Mouse (Mus musculus) midbrain, embryonic 12.5 days (tissue): Measurements from ENCODE around the gene Uqcrh. TPM values are rescaled to one million over a fixed set of nuclear protein-coding genes. Genes with fewer than 3 reads are reported as not detected.

Experiments used
- ATAC-seq: fragments of 200-750 bp; cut with Nextera tagmentation; 2 replicates; pipeline ENCODE4 v1.8.0; 2017; ENCODE audit warnings: low read depth, moderate TSS enrichment, moderate library complexity; ENCODE audit not compliant: low FRiP score
- H3K27ac ChIP-seq: fragments of 300-500 bp; sonication (generic); replicated peaks from 2 replicates; pipeline ENCODE4 v1.5.1; 2016; ENCODE audit warnings: mild to moderate bottlenecking
- H3K27me3 ChIP-seq: fragments of 300-500 bp; sonication (generic); 2 replicates; pipeline ENCODE4 v1.6.1; 2016; ENCODE audit warnings: mild to moderate bottlenecking
- H3K36me3 ChIP-seq: fragments of 300-500 bp; sonication (generic); 2 replicates; pipeline ENCODE4 v1.6.1; 2016
- H3K4me1 ChIP-seq: fragments of 300-500 bp; sonication (generic); 2 replicates; pipeline ENCODE4 v1.6.1; 2016
- H3K4me2 ChIP-seq: fragments of 300-500 bp; sonication (generic); replicated peaks from 2 replicates; pipeline ENCODE4 v1.6.1; 2016; ENCODE audit warnings: mild to moderate bottlenecking, moderate library complexity
- H3K4me3 ChIP-seq: fragments of 300-500 bp; sonication (generic); 2 replicates; pipeline ENCODE4 v1.5.1; 2016; ENCODE audit warnings: mild to moderate bottlenecking
- H3K9ac ChIP-seq: fragments of 300-500 bp; sonication (generic); replicated peaks from 2 replicates; pipeline ENCODE4 v1.6.1; 2016; ENCODE audit warnings: mild to moderate bottlenecking, moderate library complexity
- H3K9me3 ChIP-seq: fragments of 300-500 bp; sonication (generic); 2 replicates; pipeline ENCODE4 v1.6.1; 2016; ENCODE audit warnings: mild to moderate bottlenecking
- WGBS: fragments of 180-500 bp; shearing (Covaris S2); methylation state at CpG from one replicate; pipeline ENCODE4 v1.1.7; 2016; 5-methylcytosine and 5-hydroxymethylcytosine counted together
- polyA plus RNA-seq: library from polyadenylated mRNA; unstranded; fragments of >200 nt; fragmentation: Nextera tagmentation; extraction: Ambion mirVana; gene quantifications from 2 replicates; pipeline ENCODE4 v1.2.1, GENCODE M21; 2016

Uqcrh gene
- 371 and 380 TPM in 2 replicates for polyA plus RNA-seq

DNA sequence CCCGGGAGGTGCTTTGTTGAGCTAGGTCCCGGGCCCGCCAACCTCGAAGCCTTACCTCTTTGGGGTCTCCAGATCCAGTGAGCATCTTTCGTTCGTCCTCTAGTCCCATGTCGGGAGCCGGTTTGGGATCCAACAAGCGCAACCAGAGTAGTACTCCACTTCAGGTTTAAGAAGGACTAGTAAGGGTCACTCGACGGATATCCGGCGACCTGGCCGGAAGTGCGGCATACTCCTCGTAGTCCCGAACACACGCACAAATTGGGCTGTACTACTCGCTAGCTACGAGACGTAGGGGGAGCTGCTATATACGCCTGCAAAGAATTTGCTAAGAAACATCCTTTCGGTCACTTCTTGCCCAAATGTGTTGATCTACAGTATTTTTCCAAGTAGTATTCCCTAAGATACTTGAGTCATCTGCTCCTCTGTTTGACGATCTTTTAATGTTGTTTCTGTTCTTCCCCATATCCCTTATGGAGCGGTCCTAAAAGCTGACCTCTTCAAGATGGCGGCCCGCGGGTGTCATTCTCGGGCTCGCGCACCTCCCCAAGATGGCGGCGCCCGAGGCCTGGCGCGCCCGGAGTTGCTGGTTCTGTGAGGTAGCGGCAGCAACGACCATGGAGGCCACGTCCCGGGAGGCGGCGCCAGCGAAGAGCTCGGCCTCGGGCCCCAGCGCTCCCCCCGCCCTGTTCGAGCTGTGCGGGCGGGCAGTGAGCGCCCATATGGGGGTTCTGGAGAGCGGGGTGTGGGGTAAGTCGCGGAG, at the start of gene Uqcrh, which contains the start of gene Lrrc41:
Uqcrh (minus strand) TSS at position 211 of the 760 bp plus-strand sequence.
Lrrc41 (plus strand) TSS at position 409 of the 760 bp plus-strand sequence.
- Histone ChIP-seq H3K4me1 (peaks cover 29% of the 10 kb centered on the region), H3K4me2 (peak within 1 kb of the TSS; percentile 95), H3K27me3 (no peaks in the 10 kb centered on the region), H3K36me3 (peaks cover 14% of the 10 kb centered on the region), H3K27ac (peak within 1 kb of the TSS; percentile 98), H3K9me3 (no peaks in the 10 kb centered on the region), H3K9ac (peak within 1 kb of the TSS; percentile 94), H3K4me3 (peak within 1 kb of the TSS; percentile 74)
- peak; percentile 93 for ATAC-seq
- WGBS: under 1% methylated on average over 55 of the region's 55 CpGs

DNA sequence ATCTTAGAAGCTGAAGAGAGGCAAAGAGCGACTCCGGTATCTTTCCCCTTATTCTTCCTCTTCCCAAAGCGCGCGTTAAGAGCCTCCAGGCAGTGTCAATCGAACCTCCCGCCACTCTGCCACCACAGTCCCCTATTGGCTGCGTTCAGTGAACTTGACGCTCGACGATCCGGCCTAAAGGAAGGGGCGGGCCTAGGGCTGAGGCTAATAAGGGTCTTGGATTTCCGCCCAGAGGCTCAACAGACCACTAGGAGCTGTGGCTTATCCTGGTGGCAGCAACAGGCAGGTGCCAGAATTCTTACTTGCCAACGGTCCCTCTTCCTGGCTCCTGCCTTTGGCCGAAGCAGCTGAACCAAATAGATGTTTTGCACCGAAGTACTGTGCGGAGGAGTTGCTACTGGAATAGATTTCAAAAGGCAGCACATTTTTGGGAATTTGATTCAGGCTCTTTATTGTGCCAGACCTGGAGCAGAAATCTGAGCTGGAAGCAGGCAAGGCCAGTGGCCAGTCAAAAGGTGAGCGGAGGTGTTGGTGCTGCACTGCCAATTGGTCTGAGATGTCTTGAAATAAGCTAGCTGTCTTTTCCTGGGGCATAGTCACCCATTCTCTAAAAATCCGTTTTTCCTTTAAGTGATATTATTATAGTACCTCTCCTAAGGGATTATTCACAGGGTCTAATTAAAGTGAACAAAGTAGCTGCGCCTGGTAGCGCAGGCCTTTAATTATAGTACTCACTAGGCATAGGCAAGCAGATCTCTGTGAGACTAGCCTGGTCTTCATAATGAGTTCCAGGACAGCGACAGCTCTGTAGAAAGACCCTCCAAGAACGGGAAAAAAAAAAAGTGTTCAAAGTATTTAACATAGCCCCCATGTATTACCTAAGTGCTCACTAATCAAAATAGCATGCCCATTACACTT, 49.0 kb upstream of the Uqcrh start, which contains the start of the genes Rad54l and Pomgnt1:
Rad54l (minus strand) TSS at position 89 of the 918 bp plus-strand sequence.
Pomgnt1 (plus strand) TSS at position 239 of the 918 bp plus-strand sequence.
- Histone ChIP-seq H3K36me3 (peaks cover 6% of the 10 kb centered on the region; the same call in 1 of the 2 replicates), H3K4me2 (peak within 1 kb of the TSS; percentile 78), H3K4me1 (peaks cover 21% of the 10 kb centered on the region), H3K4me3 (peak within 1 kb of the TSS; percentile 64), H3K9me3 (no peaks in the 10 kb centered on the region), H3K9ac (peak within 1 kb of the TSS; percentile 70), H3K27ac (peak within 1 kb of the TSS; percentile 60; the same call in 1 of the 2 replicates), H3K27me3 (no peaks in the 10 kb centered on the region)
- ATAC-seq: peak; percentile 99
- 6% methylated on average over 24 of the region's 24 CpGs for WGBS

DNA sequence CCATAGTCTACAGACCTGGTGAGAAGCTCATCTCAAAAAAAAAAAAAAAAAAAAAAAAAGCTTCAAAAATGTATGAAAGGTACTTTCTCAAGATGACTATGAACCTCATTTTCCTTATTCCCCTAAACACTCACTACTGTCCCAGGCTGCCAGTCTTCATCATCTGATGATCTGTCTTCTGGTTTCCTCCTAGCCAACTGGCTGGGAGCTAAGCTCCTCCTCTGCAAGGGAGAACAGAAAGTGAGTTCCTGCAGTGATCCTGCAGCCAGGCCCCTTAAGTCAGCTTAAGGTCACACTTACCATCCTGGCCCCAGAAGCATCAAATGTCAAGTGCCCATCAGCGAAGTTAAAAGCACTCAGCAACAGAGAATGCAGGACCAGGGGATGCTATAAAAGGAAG, 47.9 kb upstream of the Uqcrh start:
- no peak for ATAC-seq
- no peak overlapping the region for H3K27ac ChIP-seq

DNA sequence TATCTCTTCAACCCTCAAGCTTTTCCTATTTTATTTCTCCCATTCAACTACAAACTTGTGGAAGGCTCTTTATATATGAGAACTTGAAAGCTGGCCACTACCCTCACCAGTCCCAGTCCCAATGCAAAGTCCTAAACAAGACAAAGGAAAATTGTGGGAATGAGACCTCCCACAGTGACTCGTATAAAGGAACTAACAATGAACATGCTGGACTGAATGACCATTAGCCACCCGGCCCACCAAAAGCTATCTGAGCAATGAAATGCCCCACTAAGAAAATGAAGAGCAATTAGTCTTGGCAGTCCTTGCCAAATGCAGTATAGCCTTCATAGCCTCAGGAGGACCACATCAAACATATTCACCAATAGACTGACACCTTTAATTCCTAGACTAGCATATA, 36.6 kb upstream of the Uqcrh start:
- no peaks in the 10 kb centered on the region for H3K27me3 ChIP-seq
- H3K36me3 ChIP-seq: peaks cover 40% of the 10 kb centered on the region
- H3K9ac ChIP-seq: no peak overlapping the region
- H3K27ac ChIP-seq: no peak overlapping the region
- 72% methylated on average over 2 of the region's 2 CpGs for WGBS
- no peak overlapping the region for H3K4me3 ChIP-seq
- H3K4me2 ChIP-seq: no peak overlapping the region
- no peaks in the 10 kb centered on the region for H3K9me3 ChIP-seq
- ATAC-seq: no peak
- no peaks in the 10 kb centered on the region for H3K4me1 ChIP-seq

More for the DNA sequence above, 47.9 kb upstream of the Uqcrh start:
- Histone ChIP-seq H3K27me3 (no peaks in the 10 kb centered on the region), H3K4me2 (peak overlapping the region; percentile 78), H3K4me3 (peak overlapping the region; percentile 64), H3K9ac (peak overlapping the region; percentile 70), H3K36me3 (peaks cover 10% of the 10 kb centered on the region; the same call in 1 of the 2 replicates), H3K9me3 (no peaks in the 10 kb centered on the region), H3K4me1 (peaks cover 21% of the 10 kb centered on the region)
- 5% methylated on average over 1 of the region's 1 CpGs for WGBS

DNA sequence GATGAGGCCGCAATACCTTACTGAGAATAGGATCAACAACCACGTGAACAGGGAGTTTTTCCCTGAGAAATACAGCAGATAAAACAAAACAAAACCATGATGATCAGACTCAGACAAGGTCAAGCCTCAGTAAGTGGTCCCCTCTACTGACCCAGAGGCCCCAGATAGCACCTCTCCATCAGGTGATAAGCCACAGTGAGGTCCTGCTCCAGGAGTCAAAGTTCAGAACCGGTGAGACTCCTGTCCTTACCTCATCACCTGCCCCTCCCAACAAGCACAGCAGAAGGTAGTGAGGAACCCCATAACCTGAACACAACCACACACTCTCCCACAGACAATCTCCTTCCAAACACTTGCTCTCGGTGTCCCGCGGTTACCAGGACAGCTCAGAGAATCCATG, 35.8 kb upstream of the Uqcrh start:
- Histone ChIP-seq H3K4me3 (no peak overlapping the region), H3K4me2 (no peak overlapping the region), H3K9ac (no peak overlapping the region), H3K36me3 (peaks cover 41% of the 10 kb centered on the region), H3K27me3 (no peaks in the 10 kb centered on the region), H3K27ac (no peak overlapping the region), H3K4me1 (no peaks in the 10 kb centered on the region), H3K9me3 (no peaks in the 10 kb centered on the region)
- 98% methylated on average over 6 of the region's 6 CpGs for WGBS
- ATAC-seq: no peak

DNA sequence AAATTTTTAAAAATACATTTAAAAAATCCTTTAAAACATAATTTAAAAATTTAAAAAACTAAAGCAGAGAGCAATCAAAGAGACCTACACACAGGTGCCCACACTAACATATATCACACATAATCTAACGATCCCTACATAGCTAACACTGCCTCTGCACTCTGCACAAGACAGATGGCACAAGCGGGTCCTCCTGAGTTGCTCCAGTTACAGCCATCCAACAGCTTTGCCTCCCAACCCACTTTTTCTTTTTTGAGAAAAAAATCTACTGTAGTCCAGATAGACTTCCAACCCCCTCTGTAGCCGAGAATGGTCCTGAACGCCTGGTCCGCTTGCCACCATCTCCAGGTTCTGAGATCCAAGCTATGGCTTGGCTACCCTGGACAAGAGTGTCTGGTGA, 30.4 kb upstream of the Uqcrh start:
- Histone ChIP-seq H3K4me3 (no peak overlapping the region), H3K9me3 (no peaks in the 10 kb centered on the region), H3K27me3 (no peaks in the 10 kb centered on the region), H3K36me3 (peaks cover 69% of the 10 kb centered on the region), H3K27ac (no peak overlapping the region), H3K4me1 (no peaks in the 10 kb centered on the region), H3K4me2 (no peak overlapping the region), H3K9ac (no peak overlapping the region)
- no peak for ATAC-seq
- 95% methylated on average over 5 of the region's 5 CpGs for WGBS

DNA sequence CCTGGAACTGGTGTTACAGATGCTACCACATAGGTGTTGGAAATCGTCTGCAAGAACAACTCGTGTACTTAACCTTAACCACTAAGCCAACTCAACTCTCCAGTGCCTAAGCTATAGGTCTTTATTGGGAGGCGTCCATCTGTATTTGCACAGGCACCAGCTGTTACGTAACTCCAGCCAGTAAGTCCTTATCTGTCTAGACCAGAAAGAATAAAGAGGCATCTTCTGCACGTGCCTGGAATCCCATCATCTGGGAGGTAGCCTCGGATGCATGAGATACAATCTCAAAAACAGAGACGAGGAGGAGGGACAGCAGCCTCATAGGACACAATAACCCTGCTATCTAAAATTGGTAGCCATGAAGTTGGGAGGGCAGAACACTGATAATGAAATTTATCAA, 26.1 kb upstream of the Uqcrh start:
- peaks cover 88% of the 10 kb centered on the region for H3K36me3 ChIP-seq

DNA sequence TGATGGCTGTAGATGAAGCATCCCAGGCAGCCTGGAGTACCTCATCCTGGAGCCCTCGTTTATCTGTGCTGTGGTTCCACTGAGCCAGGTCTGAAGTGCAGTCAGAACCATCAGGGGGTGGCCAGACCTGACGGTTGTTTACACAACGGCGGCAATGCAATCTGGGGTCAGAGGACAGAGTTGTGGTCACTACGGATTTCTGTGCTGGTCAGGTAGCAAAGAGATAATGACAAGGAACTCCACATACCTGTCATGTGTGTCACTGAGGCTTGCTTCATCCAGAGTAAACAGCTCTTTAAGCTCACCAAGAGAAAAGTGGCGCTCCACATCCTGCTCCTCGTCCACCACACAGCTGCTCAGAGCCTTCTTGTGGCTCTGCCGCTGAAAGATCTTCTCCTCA, 22.3 kb upstream of the Uqcrh start:
- WGBS: 91% methylated on average over 8 of the region's 8 CpGs
- Histone ChIP-seq H3K36me3 (peaks cover 94% of the 10 kb centered on the region), H3K27me3 (no peaks in the 10 kb centered on the region), H3K4me1 (no peaks in the 10 kb centered on the region), H3K4me3 (no peak overlapping the region), H3K4me2 (no peak overlapping the region), H3K27ac (no peak overlapping the region), H3K9ac (no peak overlapping the region), H3K9me3 (no peaks in the 10 kb centered on the region)
- no peak for ATAC-seq

More for the DNA sequence above, 26.1 kb upstream of the Uqcrh start:
- WGBS: 80% methylated on average over 7 of the region's 7 CpGs
- ATAC-seq: no peak
- no peaks in the 10 kb centered on the region for H3K4me1 ChIP-seq
- no peak overlapping the region for H3K9ac ChIP-seq
- H3K27ac ChIP-seq: no peak overlapping the region
- no peak overlapping the region for H3K4me2 ChIP-seq
- H3K27me3 ChIP-seq: no peaks in the 10 kb centered on the region
- no peak overlapping the region for H3K4me3 ChIP-seq
- no peaks in the 10 kb centered on the region for H3K9me3 ChIP-seq

DNA sequence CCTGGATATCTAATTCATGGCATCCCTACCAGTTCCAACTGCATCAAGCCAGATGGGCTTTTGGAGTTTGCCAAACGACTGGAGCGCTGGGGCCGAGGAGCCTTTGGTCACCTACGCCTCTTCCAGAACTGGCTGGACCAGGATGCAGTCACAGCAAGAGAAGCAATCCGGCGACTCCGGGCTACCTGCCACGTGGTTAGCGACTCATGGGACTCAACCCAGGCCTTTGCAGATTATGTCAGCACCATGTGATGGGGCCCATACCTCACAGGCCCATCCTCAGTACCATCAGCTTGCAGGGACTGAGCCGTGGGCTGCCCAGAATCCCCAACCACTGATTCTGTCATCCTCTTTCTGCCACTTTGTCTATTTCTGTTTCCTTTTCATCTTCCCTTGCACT, 21.4 kb upstream of the Uqcrh start:
- Histone ChIP-seq H3K9ac (no peak overlapping the region), H3K4me2 (no peak overlapping the region), H3K9me3 (no peaks in the 10 kb centered on the region), H3K27me3 (no peaks in the 10 kb centered on the region), H3K4me1 (no peaks in the 10 kb centered on the region), H3K36me3 (peaks cover 97% of the 10 kb centered on the region), H3K4me3 (no peak overlapping the region), H3K27ac (no peak overlapping the region)
- no peak for ATAC-seq
- WGBS: 91% methylated on average over 10 of the region's 10 CpGs

DNA sequence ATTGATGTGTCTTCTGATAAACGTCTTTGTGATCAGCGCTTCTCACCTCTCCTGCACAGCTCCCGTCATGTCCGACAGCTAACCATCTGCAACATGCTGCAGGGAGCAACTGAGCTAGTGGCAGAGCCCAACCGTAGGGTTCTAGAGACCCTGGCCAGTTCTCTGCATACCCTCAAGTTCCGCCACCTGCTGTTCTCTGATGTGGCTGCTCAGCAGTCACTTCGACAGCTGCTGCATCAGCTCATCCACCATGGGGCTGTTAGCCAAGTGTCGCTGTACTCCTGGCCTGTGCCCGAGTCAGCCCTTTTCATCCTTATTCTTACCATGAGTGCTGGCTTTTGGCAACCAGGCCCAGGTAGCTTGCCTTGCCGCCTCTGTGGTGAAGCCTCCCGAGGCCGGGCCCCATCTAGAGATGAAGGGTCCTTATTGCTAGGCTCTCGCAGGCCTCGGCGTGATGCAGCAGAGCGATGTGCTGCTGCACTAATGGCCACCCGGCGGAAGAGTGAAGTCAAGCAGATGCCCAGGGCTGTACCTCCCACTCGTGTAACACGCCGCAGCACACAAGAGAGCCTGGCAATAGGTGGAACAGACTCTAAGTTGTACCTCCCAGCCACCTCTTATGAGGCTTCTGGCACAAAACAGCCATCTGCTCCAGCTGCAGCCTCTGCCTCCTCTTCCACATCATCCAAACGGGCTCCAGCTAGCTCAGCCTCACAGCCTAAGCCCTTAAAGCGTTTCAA, 13.8 kb upstream of the Uqcrh start:
- no peaks in the 10 kb centered on the region for H3K4me1 ChIP-seq
- no peak for ATAC-seq
- H3K4me2 ChIP-seq: no peak overlapping the region
- no peaks in the 10 kb centered on the region for H3K9me3 ChIP-seq
- no peak overlapping the region for H3K27ac ChIP-seq
- WGBS: 88% methylated on average over 23 of the region's 23 CpGs
- peaks cover 92% of the 10 kb centered on the region for H3K36me3 ChIP-seq
- H3K9ac ChIP-seq: no peak overlapping the region
- no peak overlapping the region for H3K4me3 ChIP-seq
- H3K27me3 ChIP-seq: no peaks in the 10 kb centered on the region
